Mouse (Mus musculus) MEL (cell line): ENCODE measurements at regions not wholly inside any gene's neighbourhood (a gene's known extent, or its start where the extent isn't known, plus 50 kb on each side); places are given as distances from the start of the nearest gene placed in this dataset.

Source experiments
- DNase-seq: peaks from one replicate; pipeline ENCODE4 v3.0.0; 2011; ENCODE audit warnings: low read depth, low spot score
- H3K27ac ChIP-seq: 2 replicates; pipeline ENCODE4 v1.5.1; 2012; ENCODE audit warnings: low read depth, mild to moderate bottlenecking, control low read depth, low read length, moderate library complexity; ENCODE audit not compliant: control insufficient read depth
- H3K27me3 ChIP-seq, 2 experiments: fragments of 150-350 bp in 1 of 2; sonication (generic) in 1 of 2; 2 replicates each; pipeline ENCODE4 v1.6.1; 2012; ENCODE audit warnings: low read length in 2 of 2, mild to moderate bottlenecking in 2 of 2, improper control_type of control experiment in 1 of 2, moderate library complexity in 1 of 2; ENCODE audit not compliant: insufficient read depth in 2 of 2, control insufficient read depth in 1 of 2
- H3K36me3 ChIP-seq, 2 experiments: 2 replicates each; pipeline ENCODE4 v1.6.1; 2012 to 2014; ENCODE audit warnings: low read length in 2 of 2, improper control_type of control experiment in 1 of 2, inconsistent platforms in 1 of 2, mild to moderate bottlenecking in 1 of 2; ENCODE audit not compliant: insufficient read depth in 2 of 2, control insufficient read depth in 1 of 2
- H3K4me1 ChIP-seq, 2 experiments: fragments of 150-350 bp in 1 of 2; sonication (generic) in 1 of 2; 2 replicates each; pipeline ENCODE4 v1.6.1; 2012; ENCODE audit warnings: low read length in 2 of 2, improper control_type of control experiment in 1 of 2, mild to moderate bottlenecking in 1 of 2; ENCODE audit not compliant: insufficient read depth in 2 of 2, control insufficient read depth in 1 of 2
- H3K4me3 ChIP-seq, 2 experiments: fragments of 150-350 bp in 1 of 2; sonication (generic) in 1 of 2; 2 replicates each; pipeline ENCODE4 v1.5.1; 2012; ENCODE audit warnings: low read depth in 2 of 2, low read length in 2 of 2, mild to moderate bottlenecking in 2 of 2, moderate library complexity in 2 of 2, control low read depth in 1 of 2, improper control_type of control experiment in 1 of 2; ENCODE audit not compliant: control insufficient read depth in 1 of 2, insufficient read depth in 1 of 2
- H3K79me2 ChIP-seq: 2 replicates; pipeline ENCODE4 v1.6.1; 2012; ENCODE audit warnings: mild to moderate bottlenecking, low read length, moderate library complexity; ENCODE audit not compliant: control insufficient read depth, poor library complexity, insufficient read depth
- H3K9ac ChIP-seq: 2 replicates; pipeline ENCODE4 v1.6.1; 2012; ENCODE audit warnings: low read depth, mild to moderate bottlenecking, control low read depth, low read length, moderate library complexity; ENCODE audit not compliant: control insufficient read depth, poor library complexity, severe bottlenecking
- H3K9me3 ChIP-seq: fragments of 150-350 bp; sonication (generic); replicated peaks from 2 replicates; pipeline ENCODE4 v1.6.1; 2012; ENCODE audit warnings: mild to moderate bottlenecking, low read length, improper control_type of control experiment, moderate library complexity; ENCODE audit not compliant: insufficient read depth
- CHD1 ChIP-seq: IDR thresholded peaks from 2 replicates; pipeline ENCODE4 v1.6.1; 2012; ENCODE audit warnings: low read depth, mild to moderate bottlenecking, inconsistent platforms, low read length, improper control_type of control experiment
- CTCF ChIP-seq, 3 experiments: IDR thresholded peaks in 2 of 3; conservative IDR thresholded peaks in 1 of 3; 2 replicates each; pipeline ENCODE4 v1.5.1; 2011 to 2012; ENCODE audit warnings: low read length in 3 of 3, low read depth in 2 of 3, mild to moderate bottlenecking in 2 of 3, improper control_type of control experiment in 1 of 3, inconsistent platforms in 1 of 3, mixed read lengths in 1 of 3, moderate library complexity in 1 of 3; ENCODE audit not compliant: control insufficient read depth in 1 of 3, insufficient read depth in 1 of 3, poor library complexity in 1 of 3, severe bottlenecking in 1 of 3
- EP300 ChIP-seq, 2 experiments: IDR thresholded peaks; 2 replicates each; pipeline ENCODE4 v1.6.1; 2011; ENCODE audit warnings: improper control_type of control experiment in 2 of 2, low read length in 2 of 2, low read depth in 1 of 2, mild to moderate bottlenecking in 1 of 2
- ETS1 ChIP-seq: IDR thresholded peaks from 2 replicates; pipeline ENCODE4 v1.6.1; 2012; ENCODE audit warnings: low read depth, mild to moderate bottlenecking, inconsistent platforms, low read length, improper control_type of control experiment, moderate library complexity
- GABPA ChIP-seq: IDR thresholded peaks from 2 replicates; pipeline ENCODE4 v1.6.1; 2012; ENCODE audit warnings: low read depth, mild to moderate bottlenecking, inconsistent platforms, low read length, improper control_type of control experiment, moderate library complexity
- JUND ChIP-seq: IDR thresholded peaks from 2 replicates; pipeline ENCODE4 v1.6.1; 2011; ENCODE audit warnings: low read depth, mild to moderate bottlenecking, improper control_type of control experiment, low read length
- KAT2A ChIP-seq: conservative IDR thresholded peaks from 2 replicates; pipeline ENCODE4 v1.6.1; 2012; ENCODE audit warnings: low read depth, low read length, improper control_type of control experiment, inconsistent platforms
- MAFK ChIP-seq: IDR thresholded peaks from 2 replicates; pipeline ENCODE4 v1.6.1; 2011; ENCODE audit warnings: low read depth, mild to moderate bottlenecking, low read length, improper control_type of control experiment, borderline replicate concordance
- MAX ChIP-seq: IDR thresholded peaks from 2 replicates; pipeline ENCODE4 v1.6.1; 2011; ENCODE audit warnings: low read length, improper control_type of control experiment
- MXI1 ChIP-seq: IDR thresholded peaks from 2 replicates; pipeline ENCODE4 v1.6.1; 2011; ENCODE audit warnings: mild to moderate bottlenecking, low read depth, low read length, improper control_type of control experiment
- MYB ChIP-seq: IDR thresholded peaks from 2 replicates; pipeline ENCODE4 v1.6.1; 2011; ENCODE audit warnings: mild to moderate bottlenecking, low read depth, low read length, improper control_type of control experiment
- POLR2A ChIP-seq, 2 experiments: IDR thresholded peaks; 2 replicates each; pipeline ENCODE4 v1.6.1; 2011 to 2012; ENCODE audit warnings: low read length in 2 of 2, mild to moderate bottlenecking in 2 of 2, control low read depth in 1 of 2, improper control_type of control experiment in 1 of 2, low read depth in 1 of 2, moderate library complexity in 1 of 2; ENCODE audit not compliant: control insufficient read depth in 1 of 2, insufficient read depth in 1 of 2, poor library complexity in 1 of 2
- POLR2AphosphoS2 ChIP-seq: IDR thresholded peaks from 2 replicates; pipeline ENCODE4 v1.6.1; 2011; ENCODE audit warnings: low read length, improper control_type of control experiment
- POLR2AphosphoS5 ChIP-seq: IDR thresholded peaks from 2 replicates; pipeline ENCODE4 v1.6.1; 2012; ENCODE audit warnings: low read depth, borderline replicate concordance, mild to moderate bottlenecking, inconsistent platforms, low read length, moderate library complexity, mixed read lengths
- RAD21 ChIP-seq: IDR thresholded peaks from 2 replicates; pipeline ENCODE4 v1.6.1; 2011; ENCODE audit warnings: mild to moderate bottlenecking, low read depth, low read length, improper control_type of control experiment
- RCOR1 ChIP-seq: IDR thresholded peaks from 2 replicates; pipeline ENCODE4 v1.6.1; 2012; ENCODE audit warnings: low read depth, mild to moderate bottlenecking, inconsistent platforms, low read length, improper control_type of control experiment
- SMC3 ChIP-seq: IDR thresholded peaks from 2 replicates; pipeline ENCODE4 v1.6.1; 2011; ENCODE audit warnings: low read depth, low read length, improper control_type of control experiment
- TBP ChIP-seq: IDR thresholded peaks from 2 replicates; pipeline ENCODE4 v1.8.0; 2011; ENCODE audit warnings: low read depth, low read length, improper control_type of control experiment
- TCF12 ChIP-seq: IDR thresholded peaks from 2 replicates; pipeline ENCODE4 v1.6.1; 2014; ENCODE audit warnings: low read depth, mild to moderate bottlenecking, inconsistent platforms, low read length, improper control_type of control experiment, moderate library complexity
- UBTF ChIP-seq: IDR thresholded peaks from 2 replicates; pipeline ENCODE4 v1.6.1; 2012; ENCODE audit warnings: low read depth, mild to moderate bottlenecking, inconsistent platforms, low read length, improper control_type of control experiment, moderate library complexity, borderline replicate concordance; ENCODE audit not compliant: insufficient read depth
- USF2 ChIP-seq, 2 experiments: IDR thresholded peaks; 2 replicates each; pipeline ENCODE4 v1.6.1; 2011 to 2012; ENCODE audit warnings: improper control_type of control experiment in 2 of 2, low read length in 2 of 2, borderline replicate concordance in 1 of 2, inconsistent platforms in 1 of 2, low read depth in 1 of 2, mild to moderate bottlenecking in 1 of 2; ENCODE audit not compliant: insufficient read depth in 1 of 2
- ZC3H11A ChIP-seq: IDR thresholded peaks from 2 replicates; pipeline ENCODE4 v1.6.1; 2012; ENCODE audit warnings: low read depth, mild to moderate bottlenecking, inconsistent platforms, low read length, improper control_type of control experiment
- ZKSCAN1 ChIP-seq: IDR thresholded peaks from 2 replicates; pipeline ENCODE4 v1.6.1; 2012; ENCODE audit warnings: low read depth, mild to moderate bottlenecking, inconsistent platforms, low read length, improper control_type of control experiment, moderate library complexity
- ZMIZ1 ChIP-seq: IDR thresholded peaks from 2 replicates; pipeline ENCODE4 v1.6.1; 2012; ENCODE audit warnings: low read depth, mild to moderate bottlenecking, inconsistent platforms, low read length, improper control_type of control experiment, moderate library complexity

DNA sequence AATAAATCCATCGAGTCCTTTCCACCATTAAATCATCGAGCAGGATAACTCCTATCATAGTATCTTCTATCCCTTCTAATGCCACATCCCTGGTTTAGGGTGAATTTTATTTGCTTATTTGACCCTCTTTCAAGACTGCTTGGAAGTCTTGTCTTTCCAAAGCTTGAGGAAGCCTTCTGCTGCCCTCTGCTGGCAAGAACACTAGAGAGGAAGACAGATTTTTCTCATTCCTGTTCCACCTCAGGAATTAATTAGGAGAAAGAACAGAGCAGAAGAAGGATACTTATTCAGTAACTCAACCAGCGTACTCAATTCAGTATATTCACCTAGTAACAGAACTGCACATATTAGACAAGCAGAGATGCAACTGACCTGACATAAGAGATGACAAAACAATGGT is 1005.9 kb downstream of the Basp1 start:
- TF ChIP-seq CTCF (IDR thresholded peaks at IDR 0.05 in 2 of 3, conservative IDR thresholded peaks at IDR 0.05 in 1 of 3; ENCODE audit: control insufficient read depth in 1 of 3, insufficient read depth in 1 of 3, low read depth in 2 of 3, low read length in 3 of 3, poor library complexity in 1 of 3, severe bottlenecking in 1 of 3) (peak; percentile 37 to 80 (median 72); a peak in 5 of 6 replicates), UBTF (no peak), TBP (no peak), JUND (no peak), RAD21 (peak; percentile 86), SMC3 (peak; percentile 93), CHD1 (no peak), POLR2AphosphoS5 (no peak), RCOR1 (no peak), USF2 (IDR thresholded peaks at IDR 0.05; ENCODE audit: borderline replicate concordance in 1 of 2, insufficient read depth in 1 of 2, low read depth in 1 of 2, low read length in 2 of 2) (no peak), KAT2A (no peak), MYB (no peak), MAFK (no peak), GABPA (no peak), EP300 (IDR thresholded peaks at IDR 0.05; ENCODE audit: low read depth in 1 of 2, low read length in 2 of 2) (no peak), ZMIZ1 (no peak), POLR2AphosphoS2 (no peak), MXI1 (no peak), ZC3H11A (peak; percentile 90), ZKSCAN1 (no peak), MAX (no peak), ETS1 (no peak), TCF12 (no peak), POLR2A (IDR thresholded peaks at IDR 0.05; ENCODE audit: control insufficient read depth in 1 of 2, insufficient read depth in 1 of 2, low read depth in 1 of 2, low read length in 2 of 2, poor library complexity in 1 of 2) (no peak)
- Histone ChIP-seq H3K9me3 (no peaks in the 10 kb centered on the region), H3K27ac (no peak overlapping the region), H3K4me1 (no peaks in the 10 kb centered on the region), H3K27me3 (no peaks in the 10 kb centered on the region), H3K9ac (no peak overlapping the region), H3K36me3 (no peaks in the 10 kb centered on the region), H3K79me2 (no peaks in the 10 kb centered on the region), H3K4me3 (no peak overlapping the region)
- peak; percentile 53 for DNase-seq
